Mouse (Mus musculus) ZHBTc4 (cell line): ENCODE results near the gene Mknk2.
A peak's percentile ranks its signal among the peaks of the same experiment; 100 is the strongest.

Experiments used
- DNase-seq: peaks from one replicate; pipeline ENCODE4 v3.0.0-alpha.2; 2011; ENCODE audit warnings: low read depth, low spot score

The Mknk2 gene

DNA sequence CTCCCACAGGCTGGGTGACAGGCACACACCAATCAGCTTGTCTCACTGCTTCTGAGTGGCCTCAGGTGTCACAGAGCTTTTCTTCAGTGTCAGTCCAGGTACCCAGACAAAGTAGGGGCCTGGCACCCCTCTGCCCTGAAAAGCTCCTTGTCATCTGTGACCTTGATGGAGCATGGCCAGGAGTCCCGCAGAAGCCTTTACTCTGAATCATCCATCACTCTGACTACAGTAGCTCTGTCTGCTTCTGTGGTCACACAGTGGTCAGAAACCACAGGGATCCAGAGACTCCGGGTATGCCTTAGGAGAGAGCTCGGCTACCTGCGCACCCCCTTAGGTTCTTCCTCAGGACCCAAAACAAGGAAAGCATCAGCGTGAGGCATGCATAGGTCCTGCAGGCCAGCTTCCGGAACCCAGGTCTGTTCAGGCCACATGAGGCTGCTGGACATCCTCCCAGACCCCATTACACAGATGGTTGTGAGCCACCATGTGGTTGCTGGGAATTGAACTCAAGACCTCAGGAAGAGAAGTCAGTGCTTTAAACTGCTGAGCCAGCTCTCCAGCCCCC lies 24.7 kb downstream of the Mknk2 start:
- no peak for DNase-seq

DNA sequence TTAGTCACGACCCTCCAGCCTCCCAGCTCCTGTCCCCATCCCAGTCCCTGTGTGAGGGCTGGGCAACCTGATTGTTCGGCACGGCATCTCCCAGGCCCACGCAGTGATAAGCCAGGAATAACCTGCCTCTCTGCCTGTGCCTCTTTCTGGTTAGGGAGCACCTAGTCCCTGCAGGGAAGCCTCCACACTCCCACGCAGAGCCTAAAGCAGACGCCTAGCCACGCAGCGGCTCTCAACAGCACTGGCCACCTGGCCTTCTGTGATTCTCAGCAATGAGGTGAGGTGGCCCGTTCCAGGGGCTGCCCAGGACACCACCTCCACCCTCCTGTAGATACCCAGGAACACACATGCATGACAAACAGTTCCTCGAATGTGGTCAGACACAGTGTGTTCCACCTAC lies 27.5 kb downstream of the Mknk2 start:
- DNase-seq = no peak

DNA sequence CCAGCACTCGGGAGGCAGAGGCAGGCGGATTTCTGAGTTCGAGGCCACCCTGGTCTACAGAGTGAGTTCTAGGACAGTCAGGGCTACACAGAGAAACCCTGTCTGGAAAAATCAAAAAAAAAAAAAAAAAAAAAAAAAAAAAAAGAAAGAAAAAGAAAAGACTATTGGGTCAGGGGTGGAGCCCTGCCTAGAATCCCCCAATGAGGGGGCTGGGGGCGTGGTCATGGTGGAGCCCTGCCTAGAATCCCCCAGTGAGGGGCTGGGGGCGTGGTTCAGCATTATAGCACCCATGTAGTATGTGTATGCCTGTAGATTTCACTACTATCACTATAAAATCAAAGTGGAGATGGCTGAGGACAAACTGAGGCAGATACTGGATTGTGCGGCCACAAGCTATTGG lies 28.0 kb downstream of the Mknk2 start:
- DNase-seq = peak; percentile 58

DNA sequence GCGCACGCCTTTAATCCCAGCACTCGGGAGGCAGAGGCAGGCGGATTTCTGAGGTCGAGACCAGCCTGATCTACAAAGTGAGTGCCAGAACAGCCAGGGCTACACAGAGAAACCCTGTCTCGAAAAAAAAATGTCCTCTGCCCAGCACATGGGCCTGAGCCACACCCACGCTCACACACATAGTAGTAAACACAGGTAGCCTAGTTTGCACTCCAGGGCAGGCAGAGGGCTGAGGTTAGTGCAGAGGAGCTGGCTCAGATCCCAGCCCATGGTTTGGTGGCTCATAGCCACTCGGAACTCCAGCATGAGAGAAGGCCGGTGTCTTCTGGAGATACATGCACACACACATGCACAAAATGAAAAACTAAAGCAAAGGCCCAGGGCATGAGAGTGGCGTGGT lies 31.0 kb downstream of the Mknk2 start:
- DNase-seq = no peak

DNA sequence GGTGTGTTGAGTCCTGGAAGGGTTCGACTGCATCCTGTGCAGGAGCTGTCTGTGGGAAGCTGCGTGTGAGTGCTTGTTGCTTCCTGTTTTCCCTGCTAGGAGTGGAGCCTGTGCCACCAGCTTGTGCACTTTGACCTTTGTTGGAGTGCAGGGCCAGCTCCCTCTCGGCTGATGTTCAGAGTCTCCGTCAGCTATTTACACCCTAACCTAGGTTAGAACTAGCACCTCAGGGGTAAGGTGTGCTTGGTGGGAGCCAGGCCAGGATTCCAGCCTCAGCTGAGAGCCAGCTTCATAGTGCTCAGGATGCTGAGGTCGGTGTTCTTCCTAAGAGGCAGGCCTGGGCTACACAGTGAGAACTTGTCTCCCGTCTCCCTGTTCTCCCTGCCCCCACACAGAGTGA lies 42.6 kb downstream of the Mknk2 start:
- DNase-seq = no peak

DNA sequence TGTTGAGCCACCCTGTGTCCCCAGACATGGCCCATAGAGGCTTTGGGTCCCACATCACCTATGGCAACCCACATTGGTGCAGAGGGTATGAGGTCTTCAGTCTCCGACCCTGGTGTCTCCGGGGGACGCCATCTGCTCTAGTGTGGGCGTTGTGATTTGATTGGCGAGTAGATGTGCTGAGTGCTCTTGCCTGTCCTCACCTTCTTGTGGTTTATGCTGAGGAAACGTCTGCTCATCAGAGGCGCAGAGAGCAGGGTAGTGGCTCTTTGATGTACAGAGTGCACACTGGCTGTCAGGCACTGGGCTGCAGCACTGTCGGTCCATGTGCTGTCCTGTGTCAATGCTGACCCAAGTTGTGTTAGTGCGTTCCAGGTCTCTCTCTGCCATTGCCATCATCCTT lies 49.0 kb downstream of the Mknk2 start:
- DNase-seq = no peak

DNA sequence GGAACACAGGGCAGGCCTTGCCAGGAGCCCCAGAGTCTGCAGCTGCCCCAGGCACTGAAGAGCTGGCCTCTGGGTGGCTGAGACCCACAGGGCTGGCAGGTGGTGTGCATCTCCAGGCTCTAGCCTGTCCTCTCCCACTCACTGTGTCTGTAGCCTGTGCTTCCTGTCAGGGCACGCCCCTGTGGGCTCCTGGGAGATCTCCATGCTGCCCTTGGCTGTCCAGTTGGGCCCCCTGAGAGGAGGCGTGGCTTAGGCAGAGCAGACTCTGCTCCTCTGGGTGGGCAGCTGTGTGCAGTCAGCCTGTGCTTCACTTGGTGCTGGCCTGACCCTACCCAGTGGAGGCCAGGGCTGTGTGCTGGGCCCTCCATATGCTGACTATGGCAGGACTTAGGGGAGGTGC lies 50.2 kb downstream of the Mknk2 start:
- DNase-seq = no peak

DNA sequence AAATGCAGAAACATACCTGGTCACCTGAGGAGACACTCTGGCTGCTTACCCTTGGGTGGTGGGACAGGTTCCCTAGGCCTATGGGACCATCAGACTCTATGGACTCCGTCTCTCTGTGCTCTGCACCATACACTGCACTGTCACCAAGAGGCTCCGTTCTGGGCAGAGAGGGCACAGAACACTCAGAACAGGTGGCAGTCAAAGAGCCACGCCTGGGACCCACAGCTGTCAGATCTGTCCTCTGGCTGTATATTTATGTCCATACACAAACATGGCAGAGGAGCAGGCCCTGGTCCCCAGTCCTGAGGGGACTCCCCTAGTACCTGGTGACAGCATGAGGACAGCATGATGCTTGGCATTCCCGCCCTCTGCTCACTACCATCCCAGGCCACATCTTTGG lies 52.1 kb downstream of the Mknk2 start:
- no peak for DNase-seq

DNA sequence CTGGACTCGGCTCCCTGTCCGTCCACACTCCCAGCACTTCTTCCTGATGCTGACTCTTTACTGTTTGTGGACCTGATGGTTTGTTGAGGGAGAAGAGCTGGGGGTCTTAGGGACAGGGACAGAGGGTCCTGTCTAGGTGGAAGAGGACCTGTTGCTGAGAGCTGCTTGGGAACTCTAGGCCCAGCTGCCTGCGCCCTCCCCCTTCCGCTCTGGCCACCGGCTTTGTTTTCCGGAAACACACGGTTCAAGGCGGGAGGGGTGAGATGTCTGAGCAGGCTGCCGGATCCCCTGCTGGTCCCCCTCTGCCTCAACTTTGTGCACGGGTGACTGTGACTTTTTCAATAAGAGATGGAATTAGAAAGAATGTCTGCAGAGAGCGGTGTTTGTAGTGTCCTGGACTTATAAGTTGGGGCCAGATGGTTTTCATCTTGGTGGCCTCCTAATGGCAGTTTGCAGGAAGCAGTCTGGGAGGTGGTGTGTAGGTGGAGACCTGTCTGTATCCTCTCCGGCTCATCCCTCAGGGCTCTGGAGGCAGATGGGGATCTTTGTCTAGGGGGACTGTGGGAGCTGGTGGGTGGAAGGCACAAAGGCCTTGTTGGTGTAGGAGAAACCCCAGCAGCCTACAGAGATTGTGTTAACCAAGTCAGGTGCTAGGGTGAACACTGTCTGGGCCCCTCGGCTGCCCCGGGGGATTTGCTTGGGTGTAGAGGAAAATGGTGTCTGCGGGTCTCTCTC lies 54.3 kb downstream of the Mknk2 start:
- DNase-seq = peak; percentile 65

DNA sequence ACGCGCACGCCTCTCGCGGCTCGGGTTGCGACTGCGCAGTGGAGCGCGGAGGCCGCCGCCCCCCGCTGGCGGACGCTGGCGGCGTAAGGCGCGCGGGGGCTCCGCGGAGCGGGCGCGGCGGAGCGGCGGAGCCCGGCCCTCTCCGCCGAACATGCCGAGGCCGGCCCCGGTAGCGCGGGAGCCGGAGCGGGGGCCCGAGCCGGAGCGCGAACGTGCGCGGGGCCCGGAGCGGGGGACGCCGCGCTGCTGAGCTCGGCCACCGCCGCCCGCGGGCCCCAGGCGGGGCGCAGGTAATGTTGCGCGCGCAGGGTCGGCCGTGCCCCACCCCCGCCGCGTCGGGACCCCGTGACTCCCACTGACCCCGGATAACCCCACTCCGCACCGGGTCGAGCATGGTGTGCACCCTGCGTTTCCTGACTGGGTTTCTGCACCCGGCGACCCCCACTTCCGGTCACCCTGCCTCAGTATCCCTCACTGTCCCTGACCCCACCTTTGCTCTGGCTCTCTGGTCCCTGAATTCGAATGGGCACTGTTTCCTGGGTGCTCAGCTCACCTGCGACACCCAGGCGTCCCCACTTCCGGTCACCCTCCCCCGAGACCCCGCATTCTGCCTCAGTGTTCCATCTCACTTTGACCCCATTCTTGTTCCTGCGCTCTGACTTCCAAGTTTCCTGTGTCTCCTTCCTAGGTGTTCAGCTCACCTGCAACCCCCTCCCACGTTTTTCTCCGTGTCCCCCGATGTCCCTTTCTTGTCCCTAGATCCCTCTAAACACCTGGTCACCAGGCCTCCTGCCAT lies 55.1 kb downstream of the Mknk2 start, which contains the start of gene Csnk1g2:
Gene Csnk1g2 (plus strand): TSS at position 178 of the 796 bp plus-strand sequence.
- peak; percentile 65 for DNase-seq

DNA sequence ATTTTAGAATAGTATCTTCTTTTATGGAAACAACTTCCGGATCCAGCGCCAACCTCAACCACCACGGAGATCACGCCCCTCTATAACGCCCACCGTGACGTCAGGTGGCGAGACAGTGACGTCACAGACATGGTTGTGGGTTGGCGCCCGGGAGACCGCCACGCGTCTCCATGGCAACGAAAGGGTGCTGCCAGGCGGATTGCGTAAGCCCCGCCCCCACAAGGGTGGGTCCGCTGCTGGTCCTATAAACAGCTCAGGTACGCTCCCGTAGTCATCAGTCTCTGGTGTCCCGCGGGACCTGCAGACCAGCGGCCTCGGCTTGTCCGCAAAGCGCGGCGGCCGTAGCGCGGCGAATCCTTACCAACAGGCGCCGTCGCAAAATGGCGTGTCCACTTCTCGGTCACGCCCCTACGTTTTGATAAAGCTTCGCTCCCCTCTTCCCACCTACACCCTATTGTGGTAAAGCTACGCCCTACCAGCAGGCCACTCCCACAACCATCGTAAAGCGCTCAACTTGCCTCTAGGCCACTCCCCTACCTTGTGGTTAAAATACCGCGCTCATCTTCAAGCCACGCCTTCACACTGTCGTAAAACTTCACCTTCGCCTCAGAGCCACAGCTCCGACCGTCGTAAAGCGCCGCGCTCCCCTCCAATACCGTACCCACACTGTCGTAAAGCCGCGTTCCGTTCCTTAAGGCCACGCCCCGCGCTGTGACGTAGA lies 55.8 kb downstream of the Mknk2 start:
- peak; percentile 100 for DNase-seq

DNA sequence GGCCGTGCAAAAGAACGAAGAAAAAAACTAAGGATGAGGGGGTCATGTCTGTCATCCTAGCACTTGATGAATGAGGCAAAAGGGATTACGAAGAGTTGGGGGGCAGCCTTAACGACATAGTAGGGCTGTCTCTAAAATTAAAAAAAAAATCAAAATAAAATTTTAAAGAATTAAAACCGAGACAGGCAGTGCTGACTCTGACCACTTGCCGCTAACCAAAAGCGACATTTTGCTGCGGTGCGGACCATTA lies 56.3 kb downstream of the Mknk2 start:
- no peak for DNase-seq

DNA sequence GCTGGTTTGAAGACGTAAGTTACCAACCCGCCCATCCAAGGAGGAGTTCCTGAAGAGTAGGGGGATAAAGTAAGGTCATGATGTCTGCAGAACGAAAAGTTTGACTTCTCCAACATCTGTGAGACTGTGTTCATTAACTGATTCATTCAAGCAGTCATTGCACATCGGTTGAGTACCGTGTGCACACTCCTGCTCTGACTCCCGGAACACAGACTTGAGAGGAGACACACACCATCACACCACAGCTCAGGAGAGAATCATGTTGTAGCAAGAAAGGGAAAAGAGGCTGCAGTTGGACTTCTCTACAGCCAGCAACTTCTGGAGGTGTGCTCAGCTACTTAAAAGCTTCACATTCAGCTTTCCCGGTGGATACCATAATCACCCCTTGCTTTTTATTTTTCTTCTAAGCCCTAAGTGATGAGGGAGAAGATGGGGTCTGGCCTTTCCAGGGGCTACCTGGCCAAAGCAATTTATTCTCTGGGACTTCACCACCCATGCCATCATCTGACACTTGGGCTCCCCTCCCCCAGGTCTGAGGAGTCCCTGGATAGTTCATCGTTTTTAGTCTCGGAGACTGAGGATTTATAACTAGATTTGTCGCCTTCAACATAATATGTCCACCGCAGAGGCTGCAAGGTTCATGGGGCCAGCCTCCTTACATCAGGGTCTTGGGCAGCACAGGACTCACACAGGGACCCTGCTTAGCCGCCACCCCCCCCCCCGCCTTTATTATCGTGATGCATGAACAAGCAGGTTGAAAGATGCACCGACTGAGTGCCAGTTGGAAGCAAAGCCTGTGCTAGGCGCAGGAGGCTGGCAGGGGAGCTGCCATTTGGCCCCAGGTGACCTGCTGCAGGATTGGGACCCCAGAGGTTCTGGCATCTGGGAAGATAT lies 56.9 kb downstream of the Mknk2 start:
- no peak for DNase-seq

DNA sequence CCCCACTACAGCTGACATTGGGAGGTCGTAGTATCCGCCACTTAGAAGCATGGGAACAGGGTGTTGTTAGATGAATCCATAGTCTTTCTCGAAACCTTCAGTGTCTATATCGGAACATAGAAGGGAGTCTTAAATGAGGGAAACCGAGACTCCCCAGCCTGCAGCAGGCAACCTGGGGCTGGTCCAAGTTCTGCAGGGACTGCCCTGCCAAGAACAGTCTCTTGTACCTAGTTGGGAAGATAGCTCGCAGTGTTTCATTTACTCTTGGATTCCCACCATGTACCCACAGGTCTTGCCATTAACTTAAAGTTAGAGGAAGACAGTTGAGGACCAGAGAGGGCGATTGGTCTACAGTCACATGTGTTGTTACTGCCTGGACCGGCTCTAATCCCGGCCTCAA lies 57.5 kb downstream of the Mknk2 start:
- no peak for DNase-seq

DNA sequence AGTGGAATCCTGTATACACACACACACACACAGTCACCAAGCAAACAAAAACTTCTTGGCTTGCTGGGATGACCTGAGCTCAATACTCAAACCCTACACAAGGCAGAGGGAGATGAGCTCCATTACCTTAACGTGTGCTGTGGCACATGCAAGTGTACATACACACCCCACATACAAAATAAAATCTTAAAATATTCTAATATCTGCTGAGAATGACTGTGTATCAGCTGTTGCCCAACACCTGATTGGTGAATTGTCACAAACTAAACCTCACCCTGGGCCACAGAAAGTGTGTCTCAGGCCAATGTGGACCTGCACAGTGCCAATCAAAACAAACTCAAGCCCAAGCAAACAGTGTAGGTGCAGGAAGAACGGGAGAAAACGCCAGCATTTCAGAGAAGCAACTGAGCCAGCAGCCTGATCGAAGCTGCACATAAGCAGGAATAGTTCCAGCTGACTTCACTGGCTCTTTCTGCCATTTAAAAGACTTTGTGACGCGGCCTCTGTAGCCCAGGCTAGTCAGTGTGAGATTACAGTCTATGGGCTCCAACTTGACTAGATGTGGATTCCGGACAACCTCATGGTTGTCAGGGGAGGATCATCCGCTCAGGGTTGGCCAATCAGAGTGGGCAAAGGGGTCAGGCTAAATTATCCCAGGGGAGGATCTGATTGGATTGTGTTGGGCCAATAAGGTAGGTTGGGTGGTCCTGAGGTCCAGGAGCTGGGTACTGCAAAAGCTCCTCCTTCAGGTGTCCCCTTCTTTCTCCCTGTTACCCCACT lies 58.3 kb downstream of the Mknk2 start:
- peak; percentile 90 for DNase-seq

DNA sequence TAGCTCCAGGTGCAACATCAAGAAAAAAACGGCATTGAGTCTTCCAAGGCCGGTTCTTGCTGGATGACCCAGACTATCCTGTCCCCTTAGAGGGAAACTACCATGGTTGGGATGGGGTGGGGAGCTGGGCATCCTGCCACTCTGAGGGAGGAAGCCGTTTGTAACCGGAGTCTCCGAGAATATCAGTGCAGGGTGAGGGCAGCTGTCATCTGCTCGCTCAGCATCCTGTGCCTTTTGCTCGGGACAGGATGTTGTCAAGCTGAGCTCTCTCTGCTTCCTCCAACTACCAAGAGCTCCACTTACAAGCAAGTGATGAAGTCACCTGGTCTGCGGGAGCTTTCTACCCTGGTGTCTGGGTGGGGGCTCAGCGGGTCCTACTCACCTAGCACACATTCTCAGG lies 59.7 kb downstream of the Mknk2 start:
- no peak for DNase-seq
